Mouse (Mus musculus) MN1 (cell line): ENCODE data around the gene Copg2.
"Not testable (repeated sequence)": the region's sequence is repeated elsewhere in the genome, so short reads cannot be mapped to it uniquely, and the experiment has no call there.

Experiments
- DNase-seq: peaks from one replicate; pipeline ENCODE4 v3.0.0-alpha.2; 2016; ENCODE audit warnings: low spot score

Gene Copg2

GRCm38 (mm10) chr6:30813626-30814025, 83.0 kb downstream of the Copg2 start:
- DNase-seq = no peak

- no peak for DNase-seq
These were observed 91.4 kb downstream of the Copg2 start for GRCm38 (mm10) chr6:30805053-30805752.

DNA sequence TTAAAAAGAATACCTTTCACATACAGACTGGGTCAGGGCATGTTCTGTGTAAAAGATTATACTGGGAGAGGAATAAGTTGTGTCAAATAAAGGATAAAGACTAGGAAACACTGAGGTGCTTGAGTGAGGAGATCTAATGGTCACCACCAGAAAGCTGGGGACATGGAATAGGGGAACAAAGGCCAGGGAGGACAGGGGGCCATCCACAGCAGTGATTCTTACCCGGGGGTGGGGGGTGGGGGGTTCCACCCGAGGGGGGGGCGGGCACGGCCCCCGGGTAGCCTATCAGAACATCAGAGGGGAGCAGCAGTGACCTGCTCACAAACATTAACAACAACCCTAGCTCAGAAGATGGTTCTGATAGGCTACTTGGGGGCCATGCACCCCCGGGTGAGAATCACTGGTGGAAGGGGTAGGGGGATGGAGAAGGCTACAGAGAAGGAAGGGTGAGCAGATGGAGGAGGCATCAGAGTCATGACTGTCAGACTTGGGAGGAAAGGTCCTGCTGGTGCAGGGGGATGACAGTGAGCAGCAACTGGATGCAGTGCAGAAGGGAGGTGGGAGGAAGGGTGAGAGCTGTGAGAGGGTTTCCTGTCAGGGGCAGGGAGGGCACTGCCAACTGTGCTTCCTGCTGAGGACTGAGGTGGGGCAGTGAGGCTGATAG, 92.1 kb downstream of the Copg2 start:
- DNase-seq = peak; percentile 30

DNA sequence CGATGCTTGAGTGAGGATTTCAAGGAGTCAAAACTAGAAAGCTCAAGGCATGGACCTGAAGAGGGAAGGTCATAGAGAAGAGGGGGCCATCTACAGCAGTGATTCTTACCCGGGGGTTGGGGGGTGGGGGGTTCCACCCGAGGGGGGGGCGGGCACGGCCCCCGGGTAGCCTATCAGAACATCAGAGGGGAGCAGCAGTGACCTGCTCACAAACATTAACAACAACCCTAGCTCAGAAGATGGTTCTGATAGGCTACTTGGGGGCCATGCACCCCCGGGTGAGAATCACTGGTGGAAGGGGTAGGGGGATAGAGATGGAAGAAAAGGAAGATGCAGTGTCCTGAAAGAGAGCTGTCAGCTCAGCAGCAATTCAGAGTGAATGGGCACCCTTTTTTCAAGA, 93.7 kb downstream of the Copg2 start:
- not testable (repeated sequence) for DNase-seq

DNA sequence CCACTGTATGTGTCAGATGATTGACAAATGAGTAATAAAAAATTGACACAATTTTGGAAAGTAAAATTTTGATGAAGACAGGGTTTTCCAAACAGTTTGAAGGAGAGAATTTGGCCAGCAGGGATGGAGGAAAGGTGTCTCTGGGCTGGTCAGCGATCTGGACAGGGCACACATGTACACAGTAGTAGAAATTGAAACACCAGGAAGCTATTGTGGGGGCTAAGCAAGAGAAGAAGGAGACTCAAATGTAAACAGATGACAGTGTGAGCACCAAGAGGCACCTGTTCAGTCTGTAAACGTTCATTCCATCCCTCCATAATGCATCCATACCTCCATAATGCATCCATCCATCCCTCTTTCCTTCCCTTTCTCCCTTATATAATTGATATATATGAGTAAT, 145.4 kb downstream of the Copg2 start:
- DNase-seq = no peak

- DNase-seq = no peak
These were observed 146.1 kb downstream of the Copg2 start for GRCm38 (mm10) chr6:30750482-30750881.

DNA sequence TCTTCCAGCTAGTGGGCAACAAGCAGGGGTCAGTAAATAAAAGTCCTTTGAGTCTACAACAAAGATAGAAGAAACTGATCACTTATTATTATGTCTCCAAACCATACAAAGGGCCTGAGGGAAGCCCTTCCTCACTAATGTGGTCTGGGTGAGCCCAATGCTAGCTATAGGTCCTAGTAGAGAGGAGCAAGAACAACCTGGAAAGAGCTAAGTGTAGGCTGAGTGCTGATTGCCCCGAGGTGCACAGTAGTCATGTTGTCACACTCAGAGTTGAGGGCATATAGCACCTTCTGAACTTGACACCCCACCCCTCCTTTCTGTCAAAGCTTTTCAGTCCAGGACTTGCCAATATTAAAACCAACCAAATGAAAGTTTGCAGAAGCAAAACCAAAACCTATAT, 146.7 kb downstream of the Copg2 start:
- no peak for DNase-seq

- DNase-seq = no peak
These were observed 147.4 kb downstream of the Copg2 start for GRCm38 (mm10) chr6:30749042-30749689.

DNA sequence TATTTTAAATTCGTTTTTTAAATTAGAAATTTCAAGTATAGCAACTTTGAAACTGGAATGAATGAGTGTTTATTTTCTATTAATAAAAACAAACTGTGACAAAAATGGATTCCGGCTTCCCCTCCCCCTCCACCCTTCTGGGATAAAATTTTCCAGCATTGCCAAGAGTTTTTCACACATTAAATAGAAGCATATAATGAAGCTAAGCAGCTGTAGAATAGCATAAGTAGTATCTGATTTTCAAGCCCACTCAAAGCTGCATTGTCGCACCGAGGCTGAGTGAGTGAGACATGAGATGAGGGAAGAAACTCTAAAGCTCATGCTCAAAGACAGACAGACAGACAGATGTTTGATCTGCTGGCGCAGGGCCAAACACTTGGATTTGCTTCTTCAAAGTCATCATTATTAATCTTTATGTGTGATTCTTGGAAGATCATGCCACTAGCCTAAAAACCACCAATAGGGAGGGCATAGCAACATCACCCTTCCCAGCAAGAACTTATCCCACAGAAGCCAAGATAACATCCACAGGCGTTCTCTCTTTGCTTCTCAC, 148.2 kb downstream of the Copg2 start:
- no peak for DNase-seq

DNA sequence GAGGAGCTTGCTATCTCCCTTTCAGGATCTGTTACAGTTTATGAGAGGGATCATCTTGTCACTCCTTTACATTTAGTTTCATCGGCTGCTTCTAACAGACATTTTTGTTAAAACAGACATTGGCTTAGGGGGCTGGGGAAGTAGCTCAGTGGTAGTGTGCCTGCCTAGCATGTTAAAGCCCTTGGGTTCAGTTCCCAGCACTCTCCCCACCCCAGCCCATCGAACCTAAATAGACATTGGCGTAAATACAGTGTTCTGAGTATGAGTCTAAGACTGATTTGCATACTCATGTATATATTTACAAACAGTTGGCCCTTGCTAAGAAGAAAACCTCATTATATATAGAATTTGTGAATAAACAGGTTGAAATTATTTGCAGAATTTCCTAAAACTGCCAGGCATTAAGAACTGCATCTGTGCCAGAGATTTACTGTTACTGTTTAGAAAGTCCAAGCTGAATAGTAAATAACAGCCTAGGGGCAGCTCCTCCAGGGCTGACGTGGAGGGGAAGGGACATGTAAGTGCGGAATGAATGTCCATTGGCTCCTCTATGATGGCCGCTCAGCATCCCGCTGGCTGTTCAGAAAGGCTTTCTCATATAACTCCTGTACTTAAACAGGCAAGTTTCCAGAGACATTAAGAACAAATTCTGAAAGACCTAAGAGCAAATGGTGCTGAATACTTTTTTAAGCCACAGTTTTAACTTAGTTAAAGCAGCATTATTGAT, 148.8 kb downstream of the Copg2 start:
- DNase-seq = no peak

GRCm38 (mm10) chr6:30745591-30745990, 151.0 kb downstream of the Copg2 start:
- no peak for DNase-seq

- DNase-seq = no peak
These were observed 151.7 kb downstream of the Copg2 start for GRCm38 (mm10) chr6:30744846-30745245.

- peak; percentile 67 for DNase-seq
These were observed 157.3 kb downstream of the Copg2 start for GRCm38 (mm10) chr6:30739177-30739747.

DNA sequence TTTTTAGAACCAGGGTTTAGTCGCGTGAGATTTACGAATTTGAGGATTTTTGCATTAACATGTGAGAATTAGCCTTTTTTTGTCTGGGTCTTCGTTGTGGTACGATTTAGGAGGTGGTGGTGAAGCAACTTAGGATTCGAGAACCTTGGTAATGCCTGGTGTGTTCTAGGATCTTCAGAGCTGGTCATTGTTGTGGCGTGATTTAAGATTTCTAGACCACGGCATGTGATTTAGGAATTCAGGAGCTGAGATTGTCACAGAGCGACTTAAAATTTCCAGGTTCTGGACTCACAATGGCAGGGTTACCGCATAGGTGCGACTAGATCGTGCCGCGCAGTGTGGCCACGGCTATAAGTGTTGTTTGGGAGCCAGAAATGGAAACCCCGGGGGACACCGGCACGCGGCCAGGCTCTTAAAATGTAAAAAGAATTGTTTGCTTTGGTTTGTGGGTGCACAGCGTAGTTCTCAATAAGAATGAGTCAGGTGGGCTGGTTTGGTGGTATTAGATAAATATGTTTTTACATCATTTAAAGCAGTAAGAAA, 158.1 kb downstream of the Copg2 start:
- peak; percentile 40 for DNase-seq

GRCm38 (mm10) chr6:30737548-30738463, 158.8 kb downstream of the Copg2 start:
- DNase-seq = peak; percentile 88

- DNase-seq = peak; percentile 90
These were observed 159.6 kb downstream of the Copg2 start for GRCm38 (mm10) chr6:30736864-30737547.

DNA sequence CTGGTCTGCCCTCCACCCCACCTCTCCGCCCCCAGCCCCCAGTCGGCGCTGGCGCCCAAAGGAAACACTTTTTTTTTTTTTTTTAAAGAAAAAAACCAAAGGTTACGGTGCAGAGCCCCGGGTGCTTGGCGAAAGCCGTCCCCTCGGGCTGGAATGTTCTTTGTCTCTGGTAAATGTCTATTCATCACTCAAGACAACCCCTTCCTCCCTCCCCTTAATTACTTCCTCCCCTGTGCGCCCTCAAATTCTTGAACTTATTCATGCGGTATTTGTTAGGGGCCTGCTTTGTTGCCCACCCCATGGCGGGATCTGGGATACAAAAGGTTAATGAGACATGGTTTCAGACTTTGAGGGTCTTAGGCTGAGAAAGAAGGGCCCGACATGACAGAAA, 160.2 kb downstream of the Copg2 start:
- DNase-seq = peak; percentile 48

DNA sequence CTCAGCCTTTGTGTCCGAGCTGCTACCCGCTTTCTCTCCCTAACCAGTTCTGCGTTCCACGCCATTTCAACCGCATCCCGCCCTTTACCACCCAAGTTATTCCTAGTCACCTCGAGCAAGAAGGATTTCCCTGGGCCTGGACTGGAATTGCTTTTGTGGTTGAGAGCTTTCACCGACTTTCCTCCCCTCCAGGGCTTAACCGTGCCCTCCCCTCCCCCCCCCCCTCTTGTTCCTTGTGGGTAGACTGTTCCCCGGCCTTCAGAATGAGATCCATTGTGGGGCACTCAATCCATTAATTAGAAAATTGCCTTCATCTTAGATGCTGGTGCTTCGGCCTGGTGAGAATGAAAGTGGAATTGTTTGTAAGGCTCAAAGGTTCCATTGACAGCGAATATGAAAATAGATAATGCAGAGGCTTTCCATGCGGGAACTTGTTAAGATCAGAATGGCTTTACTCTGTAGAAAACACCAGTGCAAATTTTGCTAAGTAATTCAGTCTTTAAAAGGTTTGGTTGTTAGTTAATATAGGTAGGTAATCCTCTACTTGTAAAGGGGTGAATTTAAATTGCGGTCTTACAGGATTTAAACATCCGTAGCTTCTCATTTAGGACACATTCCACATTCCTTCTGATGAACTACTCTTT, 160.7 kb downstream of the Copg2 start:
- DNase-seq = no peak

DNA sequence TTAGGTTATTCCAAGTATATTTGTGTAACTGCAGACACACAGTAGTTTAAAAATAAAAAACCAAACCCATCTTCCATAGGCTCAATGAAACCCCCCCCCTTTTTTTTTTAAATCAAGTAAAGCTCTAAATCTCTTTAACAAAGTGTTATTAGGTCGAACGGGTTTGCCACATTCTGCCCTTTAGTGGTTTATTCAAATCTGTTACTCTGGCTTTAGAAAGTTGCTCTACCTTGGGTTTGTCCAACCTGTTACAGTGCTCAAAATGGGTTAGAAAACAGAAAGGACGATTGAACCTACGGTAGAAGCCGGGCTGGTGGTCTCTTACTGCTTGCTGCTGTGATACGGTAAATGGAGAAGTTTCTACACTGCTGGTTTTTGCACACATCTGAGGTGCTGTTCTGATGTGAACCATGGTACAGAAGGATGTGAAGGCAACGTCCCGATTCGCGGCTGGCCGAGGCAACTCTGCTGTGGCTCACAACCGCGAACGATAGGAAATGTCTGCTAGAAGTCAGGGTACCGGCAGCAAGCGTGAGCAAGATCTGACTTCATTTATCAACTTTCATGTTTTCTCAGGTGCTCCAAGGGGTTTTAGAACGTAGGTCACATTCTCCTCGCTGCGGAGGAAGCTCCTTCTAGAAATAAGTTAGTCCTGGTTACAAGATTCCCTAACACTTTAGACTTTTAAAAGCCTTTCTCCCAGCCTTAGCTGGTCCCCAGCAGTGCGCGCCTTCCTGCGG, 161.4 kb downstream of the Copg2 start:
- no peak for DNase-seq
